Mouse (Mus musculus): Measurements from ENCODE around the gene Lrpap1.
A peak's percentile ranks its signal among the peaks of the same experiment; 100 is the strongest.

Gene Lrpap1

GRCm38 (mm10) chr5:35129208-35129607 lies 23.6 kb upstream of the Lrpap1 start:
- no peak for DNase-seq (ENCODE audit: extremely low spot score, low read depth, low spot score)

GRCm38 (mm10) chr5:35120024-35120423 lies 14.5 kb upstream of the Lrpap1 start:
- no peak for DNase-seq (ENCODE audit: extremely low spot score, low read depth, low spot score)

DNA sequence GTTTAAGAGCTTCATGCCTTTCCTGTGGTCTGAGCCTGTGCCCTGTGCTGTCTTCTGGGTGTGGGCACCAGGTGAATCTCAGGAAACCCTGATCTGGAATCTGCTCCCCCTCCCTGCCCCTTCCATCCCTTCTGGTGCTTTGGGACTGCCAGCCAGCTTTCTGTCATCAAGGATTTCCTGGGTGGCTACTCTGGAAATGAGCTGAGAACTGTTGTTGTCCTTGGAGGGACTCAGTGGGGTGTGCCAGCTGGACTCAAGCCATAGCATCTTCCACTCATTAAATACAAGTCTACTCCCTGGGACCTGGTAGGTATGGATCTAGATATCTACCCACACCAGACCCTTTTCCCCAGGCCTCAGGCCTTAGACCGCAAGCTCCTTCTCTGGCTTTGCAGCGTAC lies 12.9 kb upstream of the Lrpap1 start:
- DNase-seq (ENCODE audit: extremely low spot score, low read depth, low spot score), result no peak

DNA sequence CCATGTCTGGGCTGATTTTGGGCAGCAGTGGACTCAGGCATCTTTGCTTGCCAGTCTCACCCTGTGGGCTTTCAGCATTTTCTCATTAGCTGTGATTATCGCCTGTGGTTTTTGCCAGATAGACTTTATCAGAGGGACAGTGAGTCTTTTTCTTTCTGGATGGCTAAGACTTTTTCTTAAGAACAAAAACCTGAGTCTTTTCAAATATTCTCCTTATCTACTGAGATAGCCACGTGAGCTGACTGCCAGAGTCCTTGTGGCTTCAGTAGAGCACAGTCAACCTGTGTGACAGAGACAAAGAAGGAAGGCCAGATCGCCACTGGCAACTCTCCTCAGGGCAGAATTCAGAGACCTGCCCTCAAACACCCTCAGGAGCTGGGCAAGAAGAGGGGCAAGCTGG lies 12.1 kb upstream of the Lrpap1 start:
- DNase-seq (ENCODE audit: extremely low spot score, low read depth, low spot score), result no peak

DNA sequence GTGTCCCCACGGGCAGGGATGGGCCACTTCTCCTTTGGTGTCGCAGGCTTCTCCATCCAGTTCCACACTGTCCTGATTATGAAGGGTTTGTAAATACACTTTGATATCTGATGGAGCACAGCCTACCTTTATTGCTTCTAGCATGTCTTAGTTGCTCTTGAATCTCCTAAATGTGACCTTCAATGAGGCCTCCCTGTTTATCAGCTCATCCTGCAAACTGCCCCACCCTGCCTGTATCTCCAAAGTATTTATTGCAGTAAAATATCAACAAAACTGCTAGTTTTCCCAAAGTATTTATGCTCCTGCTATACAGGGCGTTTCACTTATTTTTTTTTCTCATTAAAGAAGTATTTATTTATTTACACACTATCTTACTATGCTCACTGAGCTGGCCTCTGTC lies 10.4 kb upstream of the Lrpap1 start:
- no peak for DNase-seq (ENCODE audit: extremely low spot score, low read depth, low spot score)

GRCm38 (mm10) chr5:35112444-35112843 lies 6.9 kb upstream of the Lrpap1 start:
- DNase-seq (ENCODE audit: extremely low spot score, low read depth, low spot score), result no peak

GRCm38 (mm10) chr5:35105922-35106298 lies 344 bp upstream of the Lrpap1 start:
- DNase-seq (ENCODE audit: extremely low spot score, low read depth, low spot score), result no peak

DNA sequence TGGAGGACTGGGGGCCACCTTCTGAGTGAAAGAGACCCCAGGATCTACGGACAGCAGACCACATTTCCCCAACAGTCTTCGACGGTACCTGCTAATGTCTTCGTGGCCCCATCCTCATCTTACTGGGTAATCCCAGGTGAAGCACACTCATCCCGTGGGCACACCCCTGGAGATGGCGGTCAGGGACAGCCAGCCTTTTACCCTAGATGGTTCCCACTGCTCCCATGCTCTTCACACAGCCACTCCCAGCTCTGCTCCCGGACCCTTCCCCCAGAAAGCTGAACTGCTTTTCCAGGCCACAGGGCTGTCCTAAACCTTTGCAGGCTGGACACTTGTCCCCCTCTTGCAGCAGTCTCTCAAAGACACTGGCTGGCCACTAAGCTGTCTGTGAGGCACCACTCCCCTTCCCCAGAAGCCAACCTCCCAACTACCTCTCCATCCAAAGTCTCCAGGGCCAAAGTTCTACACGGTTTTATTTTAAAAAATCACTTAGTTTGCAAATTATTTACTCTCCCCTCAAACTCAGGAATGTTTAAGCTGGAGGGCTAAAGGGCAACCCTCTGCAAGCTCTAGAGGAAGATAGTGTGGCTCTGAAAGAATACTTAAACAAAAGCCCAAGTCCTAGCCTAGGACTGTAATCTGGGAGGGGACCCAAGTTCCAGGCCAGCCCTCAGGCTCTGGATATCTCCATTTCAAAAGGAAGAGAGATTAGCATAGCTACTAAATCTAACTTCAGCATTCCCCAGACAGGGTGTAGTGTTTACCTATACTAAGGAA lies 1.2 kb downstream of the Lrpap1 start:
- DNase-seq (ENCODE audit: extremely low spot score, low read depth, low spot score), result no peak

- DNase-seq (ENCODE audit: extremely low spot score, low read depth, low spot score), result no peak
These were observed 2.0 kb downstream of the Lrpap1 start for GRCm38 (mm10) chr5:35103528-35103927.

- DNase-seq (ENCODE audit: extremely low spot score, low read depth, low spot score), result no peak
These were observed 2.5 kb downstream of the Lrpap1 start for GRCm38 (mm10) chr5:35103086-35103485.

GRCm38 (mm10) chr5:35091636-35092035 lies 13.9 kb downstream of the Lrpap1 start:
- DNase-seq (ENCODE audit: extremely low spot score, low read depth, low spot score), result no peak

GRCm38 (mm10) chr5:35089614-35089963 lies 16.0 kb downstream of the Lrpap1 start:
- DNase-seq (ENCODE audit: extremely low spot score, low read depth, low spot score), result no peak

DNA sequence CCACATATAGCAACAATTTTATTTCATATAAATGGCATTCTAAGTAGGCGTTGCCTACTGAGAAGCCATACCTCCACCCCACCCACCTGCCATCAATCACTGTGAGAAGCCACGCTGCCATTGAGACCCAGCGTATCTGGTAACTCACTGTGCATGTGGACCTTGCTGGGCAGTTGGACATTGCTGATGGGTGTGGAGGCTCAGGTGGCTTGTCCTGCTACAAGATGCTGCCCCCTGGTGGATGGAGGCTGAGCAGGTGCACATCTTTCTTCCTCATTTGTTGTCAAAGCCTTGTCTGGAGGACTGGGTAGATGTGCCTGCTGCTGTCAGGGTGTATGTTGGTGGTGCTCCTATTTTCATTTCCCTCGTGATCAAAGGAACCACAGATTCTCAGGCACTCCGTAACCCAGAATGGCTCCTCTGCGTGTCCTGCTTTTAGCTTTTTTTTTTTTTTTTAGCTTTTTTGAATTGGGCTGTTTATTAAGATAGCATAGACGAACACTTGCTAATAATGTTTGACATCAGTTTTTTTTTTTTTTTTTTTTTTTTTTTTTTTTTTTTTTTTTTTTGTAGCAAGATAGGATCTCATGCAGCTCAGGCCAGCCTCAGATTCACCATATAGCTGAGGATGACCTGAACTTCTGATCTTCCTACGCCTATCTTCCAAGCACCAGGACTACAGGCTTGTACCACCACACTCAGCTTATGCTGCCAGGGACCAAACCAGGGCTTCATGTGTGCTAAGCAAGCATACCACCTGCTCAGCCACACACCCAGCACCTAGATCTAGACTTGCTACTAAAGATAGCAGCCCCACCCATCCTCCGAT lies 16.6 kb downstream of the Lrpap1 start:
- peak; percentile 39 for DNase-seq (ENCODE audit: extremely low spot score, low read depth, low spot score)

DNA sequence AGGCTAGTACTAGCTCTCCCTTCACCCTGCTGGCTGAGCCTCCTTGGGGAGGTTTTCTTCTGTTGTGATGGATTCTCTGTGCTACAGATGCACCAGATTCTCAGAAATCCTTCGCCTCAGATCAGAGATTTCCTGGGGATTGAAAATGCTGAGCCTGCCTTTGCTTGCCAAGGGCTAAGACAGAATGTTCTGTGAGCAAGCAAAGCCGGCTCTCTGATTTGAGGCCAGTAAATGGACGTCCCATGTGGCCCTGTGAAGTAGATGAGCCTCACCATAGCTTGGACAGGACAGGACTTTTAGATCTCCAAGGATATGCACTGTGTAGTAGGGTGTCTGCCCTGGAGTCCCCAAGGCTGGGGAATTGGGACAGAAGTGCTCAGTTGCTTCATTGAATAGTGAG lies 20.7 kb downstream of the Lrpap1 start:
- DNase-seq (ENCODE audit: extremely low spot score, low read depth, low spot score), result no peak

GRCm38 (mm10) chr5:35079101-35079500 lies 26.5 kb downstream of the Lrpap1 start:
- no peak for DNase-seq (ENCODE audit: extremely low spot score, low read depth, low spot score)

GRCm38 (mm10) chr5:35076369-35076768 lies 29.2 kb downstream of the Lrpap1 start:
- DNase-seq (ENCODE audit: extremely low spot score, low read depth, low spot score), result no peak

DNA sequence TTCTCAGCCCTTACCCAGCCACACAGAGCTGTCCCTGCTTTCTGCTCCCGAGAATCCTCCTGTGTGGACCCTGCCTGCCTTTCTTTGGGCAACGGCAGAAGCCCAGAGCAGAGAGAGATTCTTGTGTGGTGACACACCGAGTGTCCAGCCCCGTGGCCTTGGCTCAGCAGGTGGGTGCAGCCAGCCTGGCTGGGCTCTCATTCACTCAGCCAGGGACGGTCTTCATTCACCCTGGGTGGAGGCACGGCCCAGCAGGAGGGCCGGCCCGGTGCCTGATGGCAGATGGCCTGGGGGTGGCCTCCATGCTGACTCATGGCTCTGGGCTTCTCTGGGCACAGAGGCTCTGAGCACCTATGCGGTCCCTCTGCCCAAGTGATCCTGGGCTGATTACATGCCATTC lies 31.6 kb downstream of the Lrpap1 start:
- DNase-seq (ENCODE audit: extremely low spot score, low read depth, low spot score), result no peak

- DNase-seq (ENCODE audit: extremely low spot score, low read depth, low spot score), result no peak
These were observed 32.3 kb downstream of the Lrpap1 start for GRCm38 (mm10) chr5:35073235-35073634.

DNA sequence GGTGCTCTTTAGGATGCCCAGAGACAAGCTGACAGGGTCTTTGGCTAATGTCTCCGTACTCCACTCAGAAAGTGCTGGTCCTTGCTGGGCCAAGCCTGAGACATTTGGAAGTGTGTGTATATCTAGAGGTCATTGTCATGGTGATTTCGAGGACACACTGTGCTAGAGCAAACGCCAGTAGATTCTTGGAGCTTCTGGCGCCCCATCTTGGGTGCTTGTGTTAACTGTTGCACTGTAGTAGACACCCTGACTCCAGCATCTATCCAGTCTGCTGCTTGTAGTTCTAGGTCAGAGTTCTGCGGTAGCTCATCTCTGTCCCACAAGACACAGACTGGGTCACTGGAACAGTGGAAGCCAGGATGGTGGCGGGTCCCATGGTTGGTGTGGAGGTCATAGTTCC lies 33.7 kb downstream of the Lrpap1 start:
- no peak for DNase-seq (ENCODE audit: extremely low spot score, low read depth, low spot score)

DNA sequence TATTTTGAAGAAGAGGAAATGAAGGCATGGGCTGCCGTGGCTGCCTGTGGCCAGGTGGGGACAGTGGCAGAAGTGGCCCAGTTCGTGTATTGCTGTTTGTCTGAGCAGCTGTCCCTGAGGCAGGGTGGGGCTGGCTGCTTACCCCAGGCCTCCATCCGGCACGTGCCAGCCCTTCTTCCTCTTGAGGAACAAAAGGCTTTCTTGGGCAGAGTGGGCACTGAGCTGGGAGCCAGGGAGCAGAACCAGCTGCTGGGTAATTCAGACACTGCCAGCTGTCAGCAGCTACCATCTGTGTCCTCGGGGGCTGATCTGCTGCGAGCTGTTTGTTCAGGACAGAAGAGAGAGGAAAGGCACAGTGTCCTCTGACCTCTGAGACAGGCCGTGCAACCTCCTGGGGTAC lies 34.6 kb downstream of the Lrpap1 start:
- DNase-seq (ENCODE audit: extremely low spot score, low read depth, low spot score), result no peak

DNA sequence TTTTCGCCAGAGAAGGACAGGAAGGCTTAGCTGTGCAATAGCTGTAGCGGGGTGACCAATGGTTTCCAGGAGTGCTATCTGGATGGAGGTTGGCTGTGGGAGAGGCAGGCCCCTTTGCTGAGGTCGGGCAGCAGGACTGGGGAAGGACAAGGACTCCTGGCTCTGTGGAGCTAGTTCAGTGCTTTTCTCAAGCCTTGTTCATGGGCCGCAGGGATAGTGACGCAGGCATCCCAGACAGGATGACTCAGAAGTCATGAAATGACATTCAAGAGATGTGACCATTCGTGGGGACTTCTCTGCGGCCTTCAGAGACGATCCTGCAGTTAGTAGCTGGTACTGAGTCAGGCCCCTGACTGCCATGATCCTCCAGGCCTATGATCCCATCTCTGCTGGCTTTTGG lies 35.3 kb downstream of the Lrpap1 start:
- no peak for DNase-seq (ENCODE audit: extremely low spot score, low read depth, low spot score)

DNA sequence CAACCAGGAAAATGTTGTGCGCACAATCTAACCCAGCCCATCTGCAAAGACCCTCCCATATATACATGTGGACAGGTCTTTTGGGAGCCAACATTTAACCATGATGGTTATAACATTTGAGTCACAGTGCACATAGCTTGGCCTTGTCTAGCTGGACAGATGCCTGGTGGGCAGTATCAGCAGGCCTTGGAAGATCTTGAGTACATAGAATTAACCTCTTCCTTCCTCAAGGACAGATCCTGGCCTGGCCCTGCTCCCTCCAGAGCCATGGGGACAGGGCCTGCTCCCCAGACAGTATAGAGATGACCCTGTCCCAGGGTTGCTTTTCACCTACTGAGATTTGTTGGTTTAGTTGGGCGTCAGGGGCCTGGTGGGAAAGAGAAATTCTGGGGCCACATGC lies 35.7 kb downstream of the Lrpap1 start:
- DNase-seq (ENCODE audit: extremely low spot score, low read depth, low spot score), result no peak

DNA sequence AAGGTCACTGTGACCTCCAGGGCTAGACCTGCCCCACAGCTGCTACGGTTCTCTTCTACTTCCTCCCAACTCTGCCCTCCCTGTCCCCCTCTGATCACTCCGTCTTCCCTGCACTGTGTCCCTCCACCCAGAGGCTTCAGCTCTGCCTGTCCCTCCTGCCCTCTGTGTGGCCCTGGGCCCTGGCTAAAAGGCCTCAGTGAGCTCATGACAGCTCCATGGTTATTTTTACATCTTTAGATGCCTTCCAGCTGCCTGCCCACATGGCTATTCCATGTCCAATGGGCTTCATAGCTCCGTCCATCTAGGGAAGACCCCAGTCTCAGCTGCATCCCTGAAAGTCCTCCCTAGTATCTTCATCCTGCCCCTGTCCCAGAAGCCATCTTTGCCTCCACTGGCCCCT lies 45.5 kb downstream of the Lrpap1 start:
- no peak for DNase-seq (ENCODE audit: extremely low spot score, low read depth, low spot score)
